Mouse (Mus musculus) retina, postnatal 7 days (tissue): ENCODE data around the gene Zfp64.

Experiments
- DNase-seq: peaks from one replicate; pipeline ENCODE4 v3.0.0-alpha.2; 2012; ENCODE audit warnings: low read depth, low spot score

The Zfp64 gene

GRCm38 (mm10) chr2:168954835-168955716 is at the start of gene Zfp64:
Gene Zfp64 (minus strand): TSS chr2:168955587.
- peak; percentile 54 for DNase-seq

- peak; percentile 40 for DNase-seq
Observed at GRCm38 (mm10) chr2:168992642-168993420, 37.4 kb upstream of the Zfp64 start.

- no peak for DNase-seq
Observed at GRCm38 (mm10) chr2:168990957-168991356, 35.6 kb upstream of the Zfp64 start.

GRCm38 (mm10) chr2:168990061-168990753 is 34.8 kb upstream of the Zfp64 start:
- DNase-seq: peak; percentile 41

- DNase-seq: no peak
Observed at GRCm38 (mm10) chr2:168988056-168988455, 32.7 kb upstream of the Zfp64 start.

- no peak for DNase-seq
Observed at GRCm38 (mm10) chr2:168987421-168987820, 32.0 kb upstream of the Zfp64 start.

GRCm38 (mm10) chr2:168981951-168982350 is 26.6 kb upstream of the Zfp64 start:
- DNase-seq: no peak

GRCm38 (mm10) chr2:168981448-168981847 is 26.1 kb upstream of the Zfp64 start:
- no peak for DNase-seq

- no peak for DNase-seq
Observed at GRCm38 (mm10) chr2:168980859-168981258, 25.5 kb upstream of the Zfp64 start.

- no peak for DNase-seq
Observed at GRCm38 (mm10) chr2:168979742-168980141, 24.4 kb upstream of the Zfp64 start.

GRCm38 (mm10) chr2:168978031-168978430 is 22.6 kb upstream of the Zfp64 start:
- no peak for DNase-seq

GRCm38 (mm10) chr2:168970131-168970530 is 14.7 kb upstream of the Zfp64 start:
- no peak for DNase-seq

- no peak for DNase-seq
Observed at GRCm38 (mm10) chr2:168968136-168968925, 12.9 kb upstream of the Zfp64 start.

GRCm38 (mm10) chr2:168966525-168966924 is 11.1 kb upstream of the Zfp64 start:
- no peak for DNase-seq

GRCm38 (mm10) chr2:168964849-168965248 is 9.5 kb upstream of the Zfp64 start:
- DNase-seq: no peak

- DNase-seq: no peak
Observed at GRCm38 (mm10) chr2:168961729-168962666, 6.6 kb upstream of the Zfp64 start.

GRCm38 (mm10) chr2:168960814-168961213 is 5.4 kb upstream of the Zfp64 start:
- DNase-seq: no peak

- DNase-seq: no peak
Observed at GRCm38 (mm10) chr2:168959339-168959885, 4.0 kb upstream of the Zfp64 start.

- DNase-seq: no peak
Observed at GRCm38 (mm10) chr2:168955850-168956346, 511 bp upstream of the Zfp64 start.

GRCm38 (mm10) chr2:168954376-168954775 is 1.0 kb downstream of the Zfp64 start:
- no peak for DNase-seq
